Mouse (Mus musculus) adrenal gland, postnatal 25 days (tissue): ENCODE measurements at regions not wholly inside any gene's neighbourhood (a gene's known extent, or its start where the extent isn't known, plus 50 kb on each side); places are given as distances from the start of the nearest gene placed in this dataset.

ENCODE experiments used
- DNase-seq: peaks from one replicate; pipeline ENCODE4 v3.0.0; 2021; ENCODE audit warnings: mixed read lengths

DNA sequence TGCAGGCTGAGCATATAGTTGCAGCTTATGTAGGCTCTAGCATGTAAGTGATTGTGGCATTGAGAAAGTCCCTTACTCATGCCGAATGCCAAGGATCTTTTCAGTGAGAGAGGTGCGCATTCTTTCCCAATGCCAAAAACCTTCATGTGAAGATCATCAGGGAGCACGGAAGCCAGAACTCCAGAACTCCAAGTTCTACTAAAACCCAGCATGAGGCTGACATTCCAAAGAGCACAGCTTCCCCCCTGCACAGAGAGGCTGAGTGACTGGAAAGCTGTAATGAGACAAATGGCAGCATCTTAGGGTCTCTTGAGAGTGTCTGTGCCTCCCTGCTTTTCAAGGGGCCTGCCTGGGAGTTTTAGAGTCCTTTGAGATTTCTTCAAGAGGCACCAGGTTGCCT is 259.4 kb downstream of the Fzd1 start:
- no peak for DNase-seq

DNA sequence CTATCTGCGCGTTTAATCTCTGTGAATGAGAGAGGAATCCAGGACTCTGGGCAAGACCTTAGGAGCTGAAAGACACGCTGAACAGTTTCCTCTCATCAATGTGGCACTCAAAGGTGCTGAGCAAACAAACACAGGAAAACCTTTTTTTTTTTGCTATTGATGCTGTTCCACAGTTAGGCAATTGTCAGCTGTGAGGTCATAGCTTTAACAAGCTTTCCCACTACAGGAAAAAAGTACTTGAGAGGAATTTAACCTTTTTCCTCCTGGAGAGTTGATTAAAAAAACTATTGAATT is 261.0 kb downstream of the Fzd1 start:
- DNase-seq: no peak

DNA sequence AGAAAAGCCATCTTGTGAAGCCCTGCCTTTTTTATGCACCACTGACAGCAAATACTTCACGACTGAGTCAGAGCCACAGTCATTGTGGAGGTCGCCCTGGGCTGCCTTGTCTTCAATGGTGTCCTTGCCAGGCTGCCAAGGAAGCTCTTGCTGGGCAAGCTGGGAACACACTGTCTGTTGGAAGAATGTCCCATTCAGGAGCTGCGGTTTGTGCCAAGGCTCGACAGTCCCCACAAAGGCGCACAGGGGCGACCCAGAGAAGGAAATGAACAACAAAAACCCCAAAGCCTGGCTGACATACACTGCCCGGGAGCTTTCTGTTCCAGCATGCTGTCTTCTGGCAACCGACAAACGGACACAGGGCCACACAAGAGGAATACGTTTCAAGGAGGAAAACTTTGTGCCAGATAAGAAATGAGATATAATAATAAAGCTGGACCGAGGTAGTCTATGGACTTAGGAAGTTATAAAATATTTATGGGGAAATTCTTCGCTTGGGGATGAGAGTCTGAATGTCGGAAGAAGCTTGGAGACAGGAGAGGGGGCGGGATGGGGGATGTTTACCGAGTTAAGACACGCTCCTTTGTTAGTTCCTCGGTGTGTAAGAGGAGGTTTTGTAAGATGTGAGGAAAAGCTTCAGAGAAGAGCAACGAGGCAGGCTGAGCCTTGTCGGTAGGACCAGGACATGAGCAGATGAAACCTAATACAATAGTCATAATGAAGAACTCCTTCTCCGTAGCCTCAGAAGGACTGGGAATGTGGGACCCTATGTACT is 261.5 kb downstream of the Fzd1 start:
- DNase-seq: peak; percentile 68

GRCm38 (mm10) chr5:4495482-4495881 is 262.4 kb downstream of the Fzd1 start:
- no peak for DNase-seq

DNA sequence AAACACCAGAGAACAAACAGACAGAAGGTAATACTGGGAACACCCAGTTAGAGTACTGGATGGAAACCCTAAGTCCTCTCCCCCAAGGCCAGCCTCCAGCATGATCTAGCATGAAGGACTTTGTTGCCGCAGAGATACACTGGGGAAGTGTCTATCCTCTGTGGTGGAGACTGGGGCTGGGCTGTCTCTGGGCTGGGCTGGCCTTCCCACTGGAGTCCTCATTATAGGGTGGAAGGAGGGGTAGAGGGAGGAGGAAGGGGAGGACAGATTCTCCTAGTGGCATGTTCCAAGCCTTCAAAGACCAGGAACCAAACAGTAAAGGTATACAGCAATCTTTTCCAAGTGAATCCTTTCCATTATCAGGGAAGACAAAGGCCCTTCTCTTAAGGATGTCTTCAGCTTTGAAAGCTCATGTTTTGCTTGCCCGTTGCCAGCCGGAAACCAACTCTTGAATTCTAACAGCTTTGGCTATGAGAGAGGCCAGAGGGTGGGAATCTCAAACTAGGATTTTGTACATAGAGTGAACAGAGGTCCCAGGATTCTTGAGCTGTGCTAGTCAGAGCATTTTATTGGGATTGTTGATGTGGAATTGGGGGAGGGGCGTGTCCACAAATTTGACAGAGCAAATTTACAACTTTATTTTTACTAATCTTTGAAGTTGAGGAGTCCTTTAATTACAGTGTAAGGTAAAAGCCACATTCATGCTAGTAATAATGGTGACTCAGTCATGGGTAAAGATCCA is 271.3 kb downstream of the Fzd1 start:
- DNase-seq: no peak

- peak; percentile 9 for DNase-seq
These were observed 272.1 kb downstream of the Fzd1 start for GRCm38 (mm10) chr5:4485542-4486390.

DNA sequence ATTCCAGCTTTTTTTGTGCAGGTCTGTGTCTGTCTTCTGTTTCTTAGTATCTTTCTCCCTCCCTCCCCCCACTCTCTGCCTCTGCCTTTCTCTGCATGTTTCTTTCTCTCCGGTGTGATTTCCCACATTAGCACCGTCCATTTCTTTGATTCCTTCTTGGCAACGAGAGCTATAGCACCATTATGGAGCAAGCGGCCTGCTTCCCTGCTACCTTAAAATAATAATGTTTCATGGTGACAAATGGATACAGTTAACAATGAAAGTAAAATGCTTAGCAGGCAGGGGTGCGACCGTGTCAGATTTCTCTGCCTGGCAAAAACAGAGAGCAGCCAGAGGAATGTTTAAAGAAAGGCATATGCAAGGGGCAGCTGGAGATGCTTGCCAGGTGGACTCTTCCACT is 273.1 kb downstream of the Fzd1 start:
- no peak for DNase-seq

GRCm38 (mm10) chr5:4484151-4484550 is 273.7 kb downstream of the Fzd1 start:
- DNase-seq: no peak

DNA sequence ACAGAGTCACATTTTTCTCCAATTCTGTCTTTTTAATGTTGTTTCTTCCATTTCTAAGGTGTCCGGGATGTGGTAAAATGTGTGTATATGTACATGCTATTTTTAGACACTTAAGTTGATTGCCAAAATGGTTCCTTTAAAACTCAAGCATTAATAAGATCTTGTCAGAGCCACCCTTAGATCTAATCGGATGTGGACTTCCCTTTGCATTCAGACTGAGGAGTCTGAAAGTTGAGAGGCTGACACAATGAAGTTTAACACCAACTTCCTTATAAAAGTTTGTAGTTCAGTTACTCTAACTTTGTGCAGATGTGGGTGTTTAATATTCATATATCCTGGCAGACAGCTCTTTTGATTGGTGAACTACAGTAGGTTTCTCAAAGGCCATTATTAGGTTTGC is 282.1 kb downstream of the Mterf1b start:
- DNase-seq: no peak
